Mouse (Mus musculus): Measurements from ENCODE around the gene Pik3cb. TPM values are rescaled to one million over a fixed set of nuclear protein-coding genes. Genes with fewer than 3 reads are reported as not detected.

Gene Pik3cb
- polyA plus RNA-seq, 1 experiment: 1.8 TPM

- Histone ChIP-seq H3K4me1 (peaks cover 87% of the 10 kb centered on the region), H3K9me3 (no peaks in the 10 kb centered on the region)
- no peak for TF ChIP-seq FLI1 (IDR thresholded peaks at IDR 0.05; ENCODE audit: low read length)
- no peak for TF ChIP-seq GATA1 (IDR thresholded peaks at IDR 0.05; ENCODE audit: borderline replicate concordance, low read length)
These were observed 42.8 kb downstream of the Pik3cb start for GRCm38 (mm10) chr9:99097668-99098067.

GRCm38 (mm10) chr9:99095192-99095591, 45.2 kb downstream of the Pik3cb start:
- Histone ChIP-seq H3K4me1 (peaks cover 90% of the 10 kb centered on the region), H3K4me3 (replicated peaks) (no peak overlapping the region), H3K36me3 (replicated peaks; ENCODE audit: low read length) (peaks cover 99% of the 10 kb centered on the region), H3K9me3 (no peaks in the 10 kb centered on the region), H3K27me3 (replicated peaks) (no peaks in the 10 kb centered on the region)
- no peak for TF ChIP-seq GATA1 (IDR thresholded peaks at IDR 0.05; ENCODE audit: borderline replicate concordance, low read length)
- TF ChIP-seq FLI1 (IDR thresholded peaks at IDR 0.05; ENCODE audit: low read length): no peak

More at GRCm38 (mm10) chr9:99097668-99098067, 42.8 kb downstream of the Pik3cb start:
- no peaks in the 10 kb centered on the region for H3K27me3 ChIP-seq (replicated peaks)
- H3K4me3 ChIP-seq (replicated peaks): peak overlapping the region; percentile 38
- peaks cover 97% of the 10 kb centered on the region for H3K36me3 ChIP-seq (replicated peaks; ENCODE audit: low read length)

- Histone ChIP-seq H3K36me3 (replicated peaks; ENCODE audit: low read length) (peaks cover 100% of the 10 kb centered on the region), H3K4me3 (replicated peaks) (peak overlapping the region; percentile 57), H3K9me3 (no peaks in the 10 kb centered on the region)
These were observed 49.9 kb downstream of the Pik3cb start for GRCm38 (mm10) chr9:99090546-99090945.

GRCm38 (mm10) chr9:99089904-99090303, 50.5 kb downstream of the Pik3cb start:
- Histone ChIP-seq H3K4me1 (peaks cover 76% of the 10 kb centered on the region), H3K9me3 (no peaks in the 10 kb centered on the region), H3K36me3 (replicated peaks; ENCODE audit: low read length) (peaks cover 100% of the 10 kb centered on the region), H3K27me3 (replicated peaks) (no peaks in the 10 kb centered on the region), H3K4me3 (replicated peaks) (no peak overlapping the region)
- no peak for TF ChIP-seq FLI1 (IDR thresholded peaks at IDR 0.05; ENCODE audit: low read length)
- TF ChIP-seq GATA1 (IDR thresholded peaks at IDR 0.05; ENCODE audit: borderline replicate concordance, low read length): no peak

More at GRCm38 (mm10) chr9:99090546-99090945, 49.9 kb downstream of the Pik3cb start:
- H3K27me3 ChIP-seq (replicated peaks): no peaks in the 10 kb centered on the region
- TF ChIP-seq GATA1 (IDR thresholded peaks at IDR 0.05; ENCODE audit: borderline replicate concordance, low read length) (no peak), FLI1 (IDR thresholded peaks at IDR 0.05; ENCODE audit: low read length) (no peak)
- peaks cover 77% of the 10 kb centered on the region for H3K4me1 ChIP-seq

- peaks cover 93% of the 10 kb centered on the region for H3K36me3 ChIP-seq (replicated peaks; ENCODE audit: low read length)
- peaks cover 65% of the 10 kb centered on the region for H3K4me1 ChIP-seq
- peak overlapping the region; percentile 8 for H3K4me3 ChIP-seq (replicated peaks)
- H3K27me3 ChIP-seq (replicated peaks): no peaks in the 10 kb centered on the region
- H3K9me3 ChIP-seq: no peaks in the 10 kb centered on the region
- TF ChIP-seq GATA1 (IDR thresholded peaks at IDR 0.05; ENCODE audit: borderline replicate concordance, low read length) (no peak), FLI1 (IDR thresholded peaks at IDR 0.05; ENCODE audit: low read length) (no peak)
These were observed 58.7 kb downstream of the Pik3cb start for GRCm38 (mm10) chr9:99081718-99082117.

- peaks cover 93% of the 10 kb centered on the region for H3K36me3 ChIP-seq (replicated peaks; ENCODE audit: low read length)
- peak overlapping the region; percentile 8 for H3K4me3 ChIP-seq (replicated peaks)
- H3K4me1 ChIP-seq: peaks cover 63% of the 10 kb centered on the region
- no peak for TF ChIP-seq GATA1 (IDR thresholded peaks at IDR 0.05; ENCODE audit: borderline replicate concordance, low read length)
- TF ChIP-seq FLI1 (IDR thresholded peaks at IDR 0.05; ENCODE audit: low read length): no peak
- no peaks in the 10 kb centered on the region for H3K27me3 ChIP-seq (replicated peaks)
- H3K9me3 ChIP-seq: no peaks in the 10 kb centered on the region
These were observed 59.1 kb downstream of the Pik3cb start for GRCm38 (mm10) chr9:99081308-99081707.

- Histone ChIP-seq H3K9me3 (no peaks in the 10 kb centered on the region), H3K4me3 (replicated peaks) (no peak overlapping the region), H3K4me1 (peaks cover 61% of the 10 kb centered on the region), H3K36me3 (replicated peaks; ENCODE audit: low read length) (peaks cover 93% of the 10 kb centered on the region), H3K27me3 (replicated peaks) (no peaks in the 10 kb centered on the region)
- TF ChIP-seq FLI1 (IDR thresholded peaks at IDR 0.05; ENCODE audit: low read length) (no peak), GATA1 (IDR thresholded peaks at IDR 0.05; ENCODE audit: borderline replicate concordance, low read length) (no peak)
These were observed 59.8 kb downstream of the Pik3cb start for GRCm38 (mm10) chr9:99080657-99081056.

- Histone ChIP-seq H3K4me1 (peaks cover 23% of the 10 kb centered on the region), H3K36me3 (replicated peaks; ENCODE audit: low read length) (peaks cover 95% of the 10 kb centered on the region), H3K4me3 (replicated peaks) (no peak overlapping the region), H3K27me3 (replicated peaks) (no peaks in the 10 kb centered on the region), H3K9me3 (no peaks in the 10 kb centered on the region)
- TF ChIP-seq FLI1 (IDR thresholded peaks at IDR 0.05; ENCODE audit: low read length) (no peak), GATA1 (IDR thresholded peaks at IDR 0.05; ENCODE audit: borderline replicate concordance, low read length) (no peak)
These were observed 66.0 kb downstream of the Pik3cb start for GRCm38 (mm10) chr9:99074462-99074861.

GRCm38 (mm10) chr9:99072538-99072937, 67.9 kb downstream of the Pik3cb start:
- no peak overlapping the region for H3K4me3 ChIP-seq (replicated peaks)
- no peaks in the 10 kb centered on the region for H3K9me3 ChIP-seq
- TF ChIP-seq FLI1 (IDR thresholded peaks at IDR 0.05; ENCODE audit: low read length): no peak
- no peak for TF ChIP-seq GATA1 (IDR thresholded peaks at IDR 0.05; ENCODE audit: borderline replicate concordance, low read length)
- H3K36me3 ChIP-seq (replicated peaks; ENCODE audit: low read length): peaks cover 98% of the 10 kb centered on the region
- H3K27me3 ChIP-seq (replicated peaks): no peaks in the 10 kb centered on the region
- H3K4me1 ChIP-seq: peaks cover 19% of the 10 kb centered on the region

- Histone ChIP-seq H3K9me3 (no peaks in the 10 kb centered on the region), H3K36me3 (replicated peaks; ENCODE audit: low read length) (peaks cover 100% of the 10 kb centered on the region), H3K4me3 (replicated peaks) (no peak overlapping the region), H3K4me1 (peaks cover 23% of the 10 kb centered on the region; the same call in 1 of the 2 replicates), H3K27me3 (replicated peaks) (no peaks in the 10 kb centered on the region)
- TF ChIP-seq GATA1 (IDR thresholded peaks at IDR 0.05; ENCODE audit: borderline replicate concordance, low read length) (no peak), FLI1 (IDR thresholded peaks at IDR 0.05; ENCODE audit: low read length) (no peak)
These were observed 75.1 kb downstream of the Pik3cb start for GRCm38 (mm10) chr9:99065311-99065710.
